8 mouse cellular contexts compared by ENCODE assay signal in genomic region chr17:21707343-21707996, GRCm38 (mm10). TPM values are rescaled to one million over a fixed set of nuclear protein-coding genes. Genes with fewer than 3 reads are reported as not detected.
A peak's percentile ranks its signal among the peaks of the same experiment; 100 is the strongest.
DNase-seq lines count a peak whose midpoint lies in the region; ATAC-seq and TF ChIP-seq lines count a peak whose summit lies in the region.

TSS of gene Zfp760 (plus strand) at chr17:21707741.

- H3K9ac ChIP-seq in heart, embryonic 11.5 days (ENCODE audit: low read depth, low read length) = peak within 1 kb of the TSS; percentile 83
- H3K9ac ChIP-seq in kidney, embryonic 16.5 days (replicated peaks; ENCODE audit: low read length) = peak within 1 kb of the TSS; percentile 74
- peak within 1 kb of the TSS; percentile 79 for H3K9ac ChIP-seq in liver, adult 2 months (ENCODE audit: low read depth, low read length)

- DNase-seq in brain, embryonic 14.5 days (ENCODE audit: low read depth) = peak; percentile 96
- DNase-seq in liver, adult 2 months (ENCODE audit: extremely low read depth, low read depth, low spot score) = peak; percentile 93
- peak; percentile 58 for DNase-seq in splenic B cell, adult 2 months (ENCODE audit: low read depth, low spot score)

- TF ChIP-seq CTCF in C2C12 (IDR thresholded peaks at IDR 0.05; ENCODE audit: control insufficient read depth, insufficient read depth, insufficient read length) = no peak
- no peak for TF ChIP-seq CTCF in brain, embryonic 14.5 days (IDR thresholded peaks at IDR 0.05; ENCODE audit: borderline replicate concordance, extremely low read depth, insufficient read depth, insufficient read length)
- TF ChIP-seq CTCF in liver, adult 2 months (IDR thresholded peaks at IDR 0.05; ENCODE audit: low read depth, low read length) = no peak

- H3K4me1 ChIP-seq in erythroblast, embryonic 14.5 days (ENCODE audit: control insufficient read depth) = peaks cover 63% of the 10 kb centered on the region
- H3K4me1 ChIP-seq in heart, embryonic 11.5 days (ENCODE audit: control insufficient read depth, insufficient read depth, low read length) = peaks cover 3% of the 10 kb centered on the region; the same call in 1 of the 2 replicates
- peaks cover 9% of the 10 kb centered on the region; the same call in 1 of the 2 replicates for H3K4me1 ChIP-seq in kidney, embryonic 16.5 days (ENCODE audit: insufficient read depth, low read length)
- H3K4me1 ChIP-seq in liver, adult 2 months (ENCODE audit: control insufficient read depth, insufficient read depth, low read length) = peaks cover 4% of the 10 kb centered on the region; the same call in 1 of the 2 replicates

- H3K36me3 ChIP-seq in C2C12 (ENCODE audit: control insufficient read depth, insufficient read depth) (no peaks in the 10 kb centered on the region), myocyte (ENCODE audit: control insufficient read depth, insufficient read depth) (peaks cover 7% of the 10 kb centered on the region)
- H3K36me3 ChIP-seq in erythroblast, embryonic 14.5 days (ENCODE audit: control insufficient read depth) = peaks cover 26% of the 10 kb centered on the region
- H3K36me3 ChIP-seq in heart, embryonic 11.5 days (ENCODE audit: control insufficient read depth, insufficient read depth, low read length) = no peaks in the 10 kb centered on the region; the same call in 1 of the 2 replicates
- H3K36me3 ChIP-seq in kidney, embryonic 16.5 days (ENCODE audit: insufficient read depth, low read length) = peaks cover 7% of the 10 kb centered on the region; the same call in 1 of the 2 replicates
- peaks cover 8% of the 10 kb centered on the region for H3K36me3 ChIP-seq in liver, adult 2 months (ENCODE audit: control insufficient read depth, insufficient read depth, low read length)
- H3K36me3 ChIP-seq in splenic B cell, adult 2 months (ENCODE audit: control insufficient read depth, insufficient read depth, low read length, poor library complexity, severe bottlenecking) = 0 out of 2 replicates have a peak, but pooled peaks cover 2% of the 10 kb centered on the region

- ATAC-seq in heart, embryonic 11.5 days (replicated peaks; ENCODE audit: insufficient number of reproducible peaks, low FRiP score, low TSS enrichment) = peak; percentile 94
- ATAC-seq in kidney, embryonic 16.5 days (ENCODE audit: low FRiP score, low TSS enrichment) = peak; percentile 99

- H3K27me3 ChIP-seq in C2C12 (ENCODE audit: control insufficient read depth, insufficient read depth, insufficient read length) (no peaks in the 10 kb centered on the region), myocyte (ENCODE audit: control insufficient read depth, insufficient read depth, insufficient read length) (no peaks in the 10 kb centered on the region)
- no peaks in the 10 kb centered on the region for H3K27me3 ChIP-seq in erythroblast, embryonic 14.5 days (ENCODE audit: control insufficient read depth)
- H3K27me3 ChIP-seq in heart, embryonic 11.5 days (ENCODE audit: control insufficient read depth, insufficient read depth, low read length) = no peaks in the 10 kb centered on the region
- no peaks in the 10 kb centered on the region for H3K27me3 ChIP-seq in kidney, embryonic 16.5 days (ENCODE audit: insufficient read depth, low read length)
- no peaks in the 10 kb centered on the region for H3K27me3 ChIP-seq in liver, adult 2 months (ENCODE audit: control insufficient read depth, insufficient read depth, low read length)
- H3K27me3 ChIP-seq in splenic B cell, adult 2 months (ENCODE audit: control insufficient read depth, insufficient read depth, low read length, poor library complexity, severe bottlenecking) = no peaks in the 10 kb centered on the region

- no peaks in the 10 kb centered on the region for H3K9me3 ChIP-seq in erythroblast, embryonic 14.5 days (ENCODE audit: control insufficient read depth, low read length)
- H3K9me3 ChIP-seq in heart, embryonic 11.5 days (replicated peaks; ENCODE audit: control insufficient read depth, low read length) = no peaks in the 10 kb centered on the region
- H3K9me3 ChIP-seq in kidney, embryonic 16.5 days (ENCODE audit: low read length) = no peaks in the 10 kb centered on the region

- no peaks in the 10 kb centered on the region for H3K79me3 ChIP-seq in C2C12 (ENCODE audit: low read depth)

- H3ac ChIP-seq in C2C12 (ENCODE audit: control insufficient read depth, insufficient read length, low read depth) = peak within 1 kb of the TSS; percentile 80
- H3ac ChIP-seq in myocyte (ENCODE audit: control insufficient read depth, insufficient read length) = no peak within 1 kb of the TSS

- H3K27ac ChIP-seq in heart, embryonic 11.5 days (ENCODE audit: low read depth, low read length) = peak within 1 kb of the TSS; percentile 94
- H3K27ac ChIP-seq in kidney, embryonic 16.5 days (ENCODE audit: low read length) = peak within 1 kb of the TSS; percentile 97
- peak within 1 kb of the TSS; percentile 74 for H3K27ac ChIP-seq in liver, adult 2 months (replicated peaks; ENCODE audit: insufficient read depth, low read depth, low read length)

- no peak; the same call in 1 of the 2 replicates for TF ChIP-seq POLR2A in brain, embryonic 14.5 days (IDR thresholded peaks at IDR 0.05; ENCODE audit: borderline replicate concordance, extremely low read depth, insufficient read depth, insufficient read length, poor library complexity, severe bottlenecking)
- peak; percentile 50; the same call in 1 of the 2 replicates for TF ChIP-seq POLR2A in liver, adult 2 months (IDR thresholded peaks at IDR 0.05; ENCODE audit: extremely low read depth, insufficient read depth, low read length)
- peak; percentile 70 for TF ChIP-seq POLR2A in myocyte (IDR thresholded peaks at IDR 0.05; ENCODE audit: insufficient read length, low read depth)

- peak within 1 kb of the TSS; percentile 38 for H3K4me3 ChIP-seq in C2C12 (ENCODE audit: insufficient read depth, poor library complexity, severe bottlenecking)
- H3K4me3 ChIP-seq in erythroblast, embryonic 14.5 days (replicated peaks) = peak within 1 kb of the TSS; percentile 66
- peak within 1 kb of the TSS; percentile 66 for H3K4me3 ChIP-seq in heart, embryonic 11.5 days (ENCODE audit: low read depth, low read length)
- H3K4me3 ChIP-seq in kidney, embryonic 16.5 days (ENCODE audit: low read length) = peak within 1 kb of the TSS; percentile 63
- H3K4me3 ChIP-seq in liver, adult 2 months (ENCODE audit: insufficient read depth, low read depth, low read length) = peak within 1 kb of the TSS; percentile 77
- H3K4me3 ChIP-seq in myocyte = peak within 1 kb of the TSS; percentile 45

- peak within 1 kb of the TSS; percentile 66 for H3K4me2 ChIP-seq in heart, embryonic 11.5 days
- H3K4me2 ChIP-seq in kidney, embryonic 16.5 days (replicated peaks; ENCODE audit: low read depth, low read length) = peak within 1 kb of the TSS; percentile 56
- peak within 1 kb of the TSS; percentile 80 for H3K4me2 ChIP-seq in myocyte (ENCODE audit: low read depth)

- H3K79me2 ChIP-seq in C2C12 (ENCODE audit: control insufficient read depth, insufficient read depth) (peaks cover 13% of the 10 kb centered on the region), myocyte (ENCODE audit: control insufficient read depth, insufficient read depth) (no peaks in the 10 kb centered on the region)
- no peaks in the 10 kb centered on the region; the same call in 1 of the 2 replicates for H3K79me2 ChIP-seq in liver, adult 2 months (ENCODE audit: control insufficient read depth, insufficient read depth, low read length)

- WGBS in heart, embryonic 11.5 days (ENCODE audit: insufficient replicate concordance) = 5% methylated on average over 26 of the region's 26 CpGs
- 3% methylated on average over 26 of the region's 26 CpGs for WGBS in kidney, embryonic 16.5 days
- 15% methylated on average over 26 of the region's 26 CpGs for WGBS in liver, adult 2 months

TF ChIP-seq in C2C12, 6 proteins besides CTCF, POLR2A, EP300 and RAD21:
- no peak for TF ChIP-seq USF1 (IDR thresholded peaks at IDR 0.05; ENCODE audit: low read depth)
- no peak for TF ChIP-seq MAX (IDR thresholded peaks at IDR 0.05)
- no peak for TF ChIP-seq CEBPB (IDR thresholded peaks at IDR 0.05; ENCODE audit: low read depth)
- no peak for TF ChIP-seq FOSL1 (IDR thresholded peaks at IDR 0.05; ENCODE audit: insufficient read depth, low read length, poor library complexity, severe bottlenecking)
- TF ChIP-seq MYOG (IDR thresholded peaks at IDR 0.05; ENCODE audit: control insufficient read depth, extremely low read depth, insufficient read length) = no peak
- TF ChIP-seq MYOD1 (IDR thresholded peaks at IDR 0.05; ENCODE audit: control insufficient read depth, insufficient read length, low read depth) = no peak

TF ChIP-seq in myocyte, 11 proteins besides CTCF, POLR2A, EP300 and RAD21:
- TF ChIP-seq SRF (IDR thresholded peaks at IDR 0.05; ENCODE audit: control insufficient read depth, insufficient read length, low read depth) = peak; percentile 51
- peak; percentile 58 for TF ChIP-seq E2F4 (IDR thresholded peaks at IDR 0.05; ENCODE audit: insufficient read depth)
- TF ChIP-seq POLR2AphosphoS2 (IDR thresholded peaks at IDR 0.05; ENCODE audit: insufficient read length, low read depth) = peak; percentile 81
- TF ChIP-seq TCF12 (IDR thresholded peaks at IDR 0.05; ENCODE audit: insufficient read depth, poor library complexity, severe bottlenecking) = no peak
- no peak for TF ChIP-seq CEBPB (IDR thresholded peaks at IDR 0.05; ENCODE audit: insufficient read depth, poor library complexity, severe bottlenecking)

RNA-seq across cellular contexts. Expression of gene Zfp760, which starts in this region (rescaled TPM):
- polyA plus RNA-seq in C2C12 (2012; fragmentation: generic; extraction: Trizol) (0.46 TPM), myocyte (2012; fragmentation: generic; extraction: Trizol) (0.76 TPM)
- polyA plus RNA-seq in brain, embryonic 14.5 days (2012; rRNA removed) = 12.7 and 15.3 TPM in 2 replicates
- 0.02 and 0.03 TPM in 2 replicates for polyA plus RNA-seq in erythroblast, embryonic 14.5 days (2012)
- polyA plus RNA-seq in heart, embryonic 11.5 days (2014; fragmentation: Nextera tagmentation; extraction: Ambion mirVana) = 8.2 and 9.6 TPM in 2 replicates
- 13.1 and 15.3 TPM in 2 replicates for polyA plus RNA-seq in kidney, embryonic 16.5 days (2015; fragmentation: Nextera tagmentation; extraction: Ambion mirVana)
- total RNA-seq in liver, adult 2 months (2014; rRNA removed) = 3.6 and 4.8 TPM in 2 replicates
- polyA plus RNA-seq in liver, adult 2 months (2012; rRNA removed) = 0.31 and 0.40 TPM in 2 replicates

Comparison
In these comparisons a context has a peak if more than half of its experiments do, and no peak if none do; other contexts are left out.
1. Peak in every context shown above with its lines: DNase-seq, ATAC-seq, H3K4me3 ChIP-seq and H3K27ac ChIP-seq.